Mouse (Mus musculus): ENCODE data around the gene Prkacb. TPM values are rescaled to one million over a fixed set of nuclear protein-coding genes. Genes with fewer than 3 reads are reported as not detected.

The Prkacb gene
- polyA plus RNA-seq, 1 experiment, result 21.8 TPM

DNA sequence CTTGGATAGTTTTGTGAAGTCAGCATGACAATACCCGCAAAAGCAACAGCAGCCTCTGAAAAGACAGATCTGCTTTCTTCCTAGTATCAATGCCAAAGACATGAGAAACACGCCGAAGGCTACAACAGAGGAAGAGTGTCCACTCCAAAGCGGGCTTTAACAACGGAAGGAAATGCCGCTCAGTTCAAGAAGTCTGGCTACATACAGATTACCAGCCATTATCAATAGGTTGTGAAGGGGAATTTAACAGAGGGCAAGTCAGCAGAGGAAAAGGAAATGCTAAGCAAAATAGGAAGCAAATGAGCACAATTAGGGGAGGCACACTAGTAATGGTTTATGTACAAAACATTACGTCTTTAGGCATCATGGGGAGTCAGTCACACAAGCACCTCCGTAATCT lies 35.3 kb upstream of the Prkacb start:
- TF ChIP-seq POLR2A (IDR thresholded peaks at IDR 0.05; ENCODE audit: low read depth, low read length) (no peak), CTCF (IDR thresholded peaks at IDR 0.05; ENCODE audit: extremely low read depth, insufficient read depth, insufficient read length, insufficient replicate concordance) (no peak)
- Histone ChIP-seq H3K4me3 (ENCODE audit: extremely low read depth, insufficient read depth, insufficient read length) (no peak overlapping the region), H3K36me3 (ENCODE audit: control insufficient read depth, insufficient read depth, low read length) (no peaks in the 10 kb centered on the region), H3K27ac (ENCODE audit: insufficient read depth, low read length) (no peak overlapping the region), H3K27me3 (ENCODE audit: control insufficient read depth, insufficient read depth, low read length) (peaks cover 3% of the 10 kb centered on the region; the same call in 1 of the 2 replicates), H3K4me1 (ENCODE audit: control insufficient read depth, insufficient read depth, insufficient read length) (no peaks in the 10 kb centered on the region)
- 60% methylated on average over 8 of the region's 8 CpGs for WGBS
- DNase-seq (ENCODE audit: low read depth in 1 of 2, low spot score in 2 of 2), result no peak

GRCm38 (mm10) chr3:146846237-146846636 lies 33.4 kb upstream of the Prkacb start:
- DNase-seq (ENCODE audit: low read depth in 1 of 2, low spot score in 2 of 2), result no peak
- TF ChIP-seq CTCF (IDR thresholded peaks at IDR 0.05; ENCODE audit: extremely low read depth, insufficient read depth, insufficient read length, insufficient replicate concordance), result no peak
- TF ChIP-seq POLR2A (IDR thresholded peaks at IDR 0.05; ENCODE audit: low read depth, low read length), result no peak
- WGBS, result 79% methylated on average over 5 of the region's 5 CpGs
- no peaks in the 10 kb centered on the region for H3K27me3 ChIP-seq (ENCODE audit: control insufficient read depth, insufficient read depth, low read length)
- H3K27ac ChIP-seq (ENCODE audit: insufficient read depth, low read length), result no peak overlapping the region
- H3K36me3 ChIP-seq (ENCODE audit: control insufficient read depth, insufficient read depth, low read length), result no peaks in the 10 kb centered on the region
- H3K4me1 ChIP-seq (ENCODE audit: control insufficient read depth, insufficient read depth, insufficient read length), result no peaks in the 10 kb centered on the region
- H3K4me3 ChIP-seq (ENCODE audit: extremely low read depth, insufficient read depth, insufficient read length), result no peak overlapping the region

- Histone ChIP-seq H3K36me3 (ENCODE audit: control insufficient read depth, insufficient read depth, low read length) (no peaks in the 10 kb centered on the region), H3K27ac (ENCODE audit: insufficient read depth, low read length) (no peak overlapping the region), H3K4me3 (ENCODE audit: extremely low read depth, insufficient read depth, insufficient read length) (no peak overlapping the region), H3K27me3 (ENCODE audit: control insufficient read depth, insufficient read depth, low read length) (no peaks in the 10 kb centered on the region), H3K4me1 (ENCODE audit: control insufficient read depth, insufficient read depth, insufficient read length) (no peaks in the 10 kb centered on the region)
- TF ChIP-seq POLR2A (IDR thresholded peaks at IDR 0.05; ENCODE audit: low read depth, low read length) (no peak), CTCF (IDR thresholded peaks at IDR 0.05; ENCODE audit: extremely low read depth, insufficient read depth, insufficient read length, insufficient replicate concordance) (no peak)
- 88% methylated on average over 6 of the region's 6 CpGs for WGBS
- DNase-seq (ENCODE audit: low read depth in 1 of 2, low spot score in 2 of 2), result no peak
Observed at GRCm38 (mm10) chr3:146843470-146843869, 30.7 kb upstream of the Prkacb start.

DNA sequence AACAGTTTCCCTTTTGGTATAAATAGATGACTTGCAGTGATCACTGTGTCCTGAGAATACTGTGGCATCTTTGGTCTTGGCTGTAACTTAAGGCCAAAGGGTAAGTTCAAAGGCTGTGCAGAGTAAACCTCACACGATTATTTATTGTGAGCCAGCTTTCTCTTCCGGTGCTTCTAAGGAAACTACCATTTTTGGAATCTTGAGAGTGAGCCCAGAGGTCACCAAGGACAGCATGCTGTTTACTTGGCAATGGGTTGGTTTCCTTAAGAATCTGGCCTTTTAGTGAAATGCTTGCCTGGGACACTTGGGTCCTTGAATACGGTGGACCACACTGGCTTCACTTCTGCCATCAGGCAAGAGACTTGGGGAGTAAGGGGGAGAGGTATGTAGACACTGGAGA lies 30.0 kb upstream of the Prkacb start:
- H3K27ac ChIP-seq (ENCODE audit: insufficient read depth, low read length), result no peak overlapping the region

DNA sequence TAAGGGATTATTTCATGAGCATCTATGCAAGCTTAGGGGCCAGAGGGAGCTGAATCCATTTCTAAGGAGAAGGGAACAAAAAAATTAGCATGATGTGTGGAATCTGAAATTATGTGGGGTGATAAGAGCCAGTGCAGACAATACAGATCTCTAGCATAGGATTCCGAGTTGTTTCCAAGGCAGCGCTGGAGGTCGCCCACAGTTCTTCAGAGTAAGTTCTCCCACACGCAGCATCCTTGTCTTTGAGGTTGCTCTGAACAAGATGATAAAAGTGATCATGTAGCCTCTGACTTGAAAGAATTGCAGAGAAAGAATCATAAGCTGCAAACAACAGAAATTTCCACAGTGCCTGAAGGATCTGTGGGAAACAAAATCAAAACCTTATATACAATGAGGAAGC lies 7.9 kb upstream of the Prkacb start:
- H3K27ac ChIP-seq (ENCODE audit: insufficient read depth, low read length), result no peak overlapping the region
- TF ChIP-seq POLR2A (IDR thresholded peaks at IDR 0.05; ENCODE audit: low read depth, low read length), result no peak
- no peak for TF ChIP-seq CTCF (IDR thresholded peaks at IDR 0.05; ENCODE audit: extremely low read depth, insufficient read depth, insufficient read length, insufficient replicate concordance)
- no peaks in the 10 kb centered on the region for H3K36me3 ChIP-seq (ENCODE audit: control insufficient read depth, insufficient read depth, low read length)
- H3K4me1 ChIP-seq (ENCODE audit: control insufficient read depth, insufficient read depth, insufficient read length), result no peaks in the 10 kb centered on the region
- DNase-seq (ENCODE audit: low read depth in 1 of 2, low spot score in 2 of 2), result no peak
- WGBS, result 90% methylated on average over 4 of the region's 4 CpGs
- no peaks in the 10 kb centered on the region for H3K27me3 ChIP-seq (ENCODE audit: control insufficient read depth, insufficient read depth, low read length)
- no peak overlapping the region for H3K4me3 ChIP-seq (ENCODE audit: extremely low read depth, insufficient read depth, insufficient read length)

More for the DNA sequence above, 30.0 kb upstream of the Prkacb start:
- Histone ChIP-seq H3K4me3 (ENCODE audit: extremely low read depth, insufficient read depth, insufficient read length) (no peak overlapping the region), H3K36me3 (ENCODE audit: control insufficient read depth, insufficient read depth, low read length) (no peaks in the 10 kb centered on the region), H3K27me3 (ENCODE audit: control insufficient read depth, insufficient read depth, low read length) (no peaks in the 10 kb centered on the region), H3K4me1 (ENCODE audit: control insufficient read depth, insufficient read depth, insufficient read length) (no peaks in the 10 kb centered on the region)
- TF ChIP-seq CTCF (IDR thresholded peaks at IDR 0.05; ENCODE audit: extremely low read depth, insufficient read depth, insufficient read length, insufficient replicate concordance) (no peak), POLR2A (IDR thresholded peaks at IDR 0.05; ENCODE audit: low read depth, low read length) (no peak)
- WGBS, result 76% methylated on average over 3 of the region's 3 CpGs
- DNase-seq (ENCODE audit: low read depth in 1 of 2, low spot score in 2 of 2), result no peak

- no peaks in the 10 kb centered on the region; the same call in 1 of the 2 replicates for H3K4me1 ChIP-seq (ENCODE audit: control insufficient read depth, insufficient read depth, insufficient read length)
- H3K4me3 ChIP-seq (ENCODE audit: extremely low read depth, insufficient read depth, insufficient read length), result peak overlapping the region; percentile 94
- 51% methylated on average over 7 of the region's 7 CpGs for WGBS
- no peak for DNase-seq (ENCODE audit: low read depth in 1 of 2, low spot score in 2 of 2)
- H3K27ac ChIP-seq (ENCODE audit: insufficient read depth, low read length), result no peak overlapping the region; the same call in 1 of the 2 replicates
- H3K36me3 ChIP-seq (ENCODE audit: control insufficient read depth, insufficient read depth, low read length), result no peaks in the 10 kb centered on the region
- no peaks in the 10 kb centered on the region for H3K27me3 ChIP-seq (ENCODE audit: control insufficient read depth, insufficient read depth, low read length)
- no peak for TF ChIP-seq POLR2A (IDR thresholded peaks at IDR 0.05; ENCODE audit: low read depth, low read length)
- no peak for TF ChIP-seq CTCF (IDR thresholded peaks at IDR 0.05; ENCODE audit: extremely low read depth, insufficient read depth, insufficient read length, insufficient replicate concordance)
Observed at GRCm38 (mm10) chr3:146813624-146814023, 834 bp upstream of the Prkacb start.

DNA sequence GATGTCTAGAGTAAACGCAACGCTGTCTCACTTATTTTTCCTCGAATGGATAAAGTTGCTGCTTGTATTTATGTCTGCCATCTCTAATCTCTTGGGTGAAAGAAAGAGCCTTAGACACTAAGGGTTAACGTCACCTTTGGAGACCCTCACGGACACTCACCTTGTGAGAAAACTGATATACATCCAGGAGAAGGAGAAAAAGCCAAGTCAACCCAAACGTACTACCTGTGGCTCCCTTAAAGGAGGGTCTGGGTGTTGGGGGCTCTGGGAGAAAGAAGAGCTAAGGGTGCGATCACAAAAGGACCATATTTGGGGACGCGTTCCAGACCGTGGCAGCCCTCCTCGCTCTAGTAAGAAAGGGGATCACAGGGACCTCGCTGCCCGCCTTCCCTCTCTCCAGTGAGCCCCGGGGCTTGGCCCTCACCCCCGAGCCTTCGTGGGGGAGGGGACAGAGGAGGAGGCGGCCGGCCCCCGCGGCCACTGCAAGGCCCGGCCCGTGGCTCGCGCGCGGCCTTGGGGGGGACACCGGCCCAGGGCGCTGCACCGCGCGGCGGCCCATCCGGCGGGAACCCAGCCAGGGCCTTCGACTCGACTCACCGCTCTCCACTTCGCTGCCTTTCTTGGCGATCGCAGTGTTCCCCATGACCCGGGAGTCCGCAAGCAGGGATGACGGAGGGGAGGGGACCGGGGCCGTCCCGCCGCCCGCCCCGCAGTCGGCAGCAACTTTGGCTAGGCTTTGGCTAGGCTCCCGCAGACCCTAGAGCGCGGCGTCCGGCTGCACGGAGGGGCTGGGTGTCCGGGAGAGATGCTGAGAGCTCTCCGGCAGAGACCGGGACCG lies 530 bp downstream of the Prkacb start:
- 2% methylated on average over 59 of the region's 60 CpGs for WGBS
- TF ChIP-seq POLR2A (IDR thresholded peaks at IDR 0.05; ENCODE audit: low read depth, low read length) (no peak), CTCF (IDR thresholded peaks at IDR 0.05; ENCODE audit: extremely low read depth, insufficient read depth, insufficient read length, insufficient replicate concordance) (no peak)

More for the DNA sequence above, 530 bp downstream of the Prkacb start:
- Histone ChIP-seq H3K36me3 (ENCODE audit: control insufficient read depth, insufficient read depth, low read length) (no peaks in the 10 kb centered on the region), H3K4me1 (ENCODE audit: control insufficient read depth, insufficient read depth, insufficient read length) (no peaks in the 10 kb centered on the region; the same call in 1 of the 2 replicates), H3K27me3 (ENCODE audit: control insufficient read depth, insufficient read depth, low read length) (no peaks in the 10 kb centered on the region), H3K4me3 (ENCODE audit: extremely low read depth, insufficient read depth, insufficient read length) (peak overlapping the region; percentile 94), H3K27ac (ENCODE audit: insufficient read depth, low read length) (peak overlapping the region; percentile 35; the same call in 1 of the 2 replicates)
- no peak for DNase-seq (ENCODE audit: low read depth in 1 of 2, low spot score in 2 of 2)

Data from spleen, adult 2 months (tissue).